Mouse (Mus musculus): ENCODE data around the gene Ndufs6. TPM values are rescaled to one million over a fixed set of nuclear protein-coding genes. Genes with fewer than 3 reads are reported as not detected.
A peak's percentile ranks its signal among the peaks of the same experiment; 100 is the strongest.

Ndufs6 gene
- polyA plus RNA-seq, 1 experiment from 2014 or later = 323 TPM

DNA sequence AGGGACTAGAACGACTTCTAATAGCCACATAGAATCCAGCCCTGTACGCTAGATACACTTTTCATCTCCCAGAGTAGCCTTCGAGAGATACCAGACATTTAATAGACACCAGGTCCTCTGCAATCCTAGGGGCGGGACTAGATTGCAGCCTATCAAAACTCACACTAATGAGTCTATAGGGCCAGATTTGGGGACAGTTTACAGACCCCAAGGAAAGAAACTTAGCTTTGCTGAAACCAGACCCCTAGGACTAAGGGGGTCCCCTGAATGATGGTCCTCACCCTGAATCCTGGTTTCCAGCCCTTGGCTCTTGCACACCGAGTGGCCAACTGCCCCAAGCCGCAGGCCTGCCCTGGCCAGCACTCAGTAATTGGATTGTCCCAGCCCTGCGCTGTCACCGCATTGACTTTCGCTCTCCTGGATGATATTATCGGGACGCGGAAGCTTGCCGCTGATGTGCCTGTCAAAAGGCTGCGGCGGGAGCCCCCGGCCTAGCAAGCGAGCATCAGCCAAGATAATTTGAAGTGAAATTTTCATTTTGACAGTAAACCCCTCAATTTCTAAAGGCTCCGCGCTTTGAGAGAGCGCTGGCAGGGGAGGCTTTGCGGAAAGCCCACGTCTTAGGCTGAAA lies 57.8 kb downstream of the Ndufs6 start:
- Histone ChIP-seq H3K27ac (ENCODE audit: low read depth, low read length) (no peak overlapping the region), H3K4me2 (replicated peaks; ENCODE audit: low read depth, low read length) (no peak overlapping the region), H3K4me1 (ENCODE audit: control insufficient read depth, insufficient read depth, low read length) (peaks cover 5% of the 10 kb centered on the region), H3K27me3 (ENCODE audit: control insufficient read depth, insufficient read depth, low read length) (peaks cover 92% of the 10 kb centered on the region), H3K36me3 (ENCODE audit: control insufficient read depth, insufficient read depth, low read length) (no peaks in the 10 kb centered on the region), H3K4me3 (ENCODE audit: low read length) (peak overlapping the region; percentile 27; the same call in 1 of the 2 replicates), H3K9ac (ENCODE audit: low read depth, low read length) (no peak overlapping the region), H3K9me3 (ENCODE audit: control insufficient read depth, low read length) (no peaks in the 10 kb centered on the region)
- no peak for ATAC-seq (ENCODE audit: low FRiP score, low TSS enrichment)
- 6% methylated on average over 22 of the region's 22 CpGs for WGBS

DNA sequence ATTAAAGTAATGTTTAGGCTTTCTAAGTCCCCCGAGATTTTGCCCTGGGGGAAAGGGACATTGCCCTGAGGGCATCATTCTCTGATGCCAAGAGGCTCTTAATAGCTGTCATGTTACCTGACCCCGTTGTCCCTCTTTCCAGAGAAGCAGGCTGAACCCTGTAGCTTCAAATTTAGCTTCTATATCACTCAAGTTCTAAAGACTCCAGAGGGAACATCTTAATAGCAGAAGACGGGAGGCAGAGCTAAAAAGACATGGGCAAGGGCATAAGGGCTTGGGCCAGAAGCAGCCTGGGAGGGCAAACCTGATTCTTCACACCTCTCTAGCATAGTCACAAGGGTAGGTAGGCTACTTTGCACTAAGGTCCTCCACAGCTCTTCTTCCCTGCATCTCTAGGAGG lies 58.5 kb downstream of the Ndufs6 start:
- Histone ChIP-seq H3K36me3 (ENCODE audit: control insufficient read depth, insufficient read depth, low read length) (no peaks in the 10 kb centered on the region), H3K9ac (ENCODE audit: low read depth, low read length) (no peak overlapping the region), H3K9me3 (ENCODE audit: control insufficient read depth, low read length) (no peaks in the 10 kb centered on the region), H3K4me3 (ENCODE audit: low read length) (no peak overlapping the region), H3K27ac (ENCODE audit: low read depth, low read length) (no peak overlapping the region), H3K4me2 (replicated peaks; ENCODE audit: low read depth, low read length) (no peak overlapping the region), H3K27me3 (ENCODE audit: control insufficient read depth, insufficient read depth, low read length) (peaks cover 98% of the 10 kb centered on the region), H3K4me1 (ENCODE audit: control insufficient read depth, insufficient read depth, low read length) (peaks cover 5% of the 10 kb centered on the region)
- 8% methylated on average over 3 of the region's 3 CpGs for WGBS
- ATAC-seq (ENCODE audit: low FRiP score, low TSS enrichment) = no peak

Other genes starting within 250 kb of the Ndufs6 start
- gene Irx4, start 68.1 kb downstream of the Ndufs6 start, polyA plus RNA-seq (2014; fragmentation: Nextera tagmentation; extraction: Ambion mirVana) = 0.31 and 0.49 TPM in 2 replicates
- 129 and 132 TPM in 2 replicates for gene Mrpl36, start within 50 bp of the Ndufs6 start, polyA plus RNA-seq (2014; fragmentation: Nextera tagmentation; extraction: Ambion mirVana)
- 39.8 and 45.0 TPM in 2 replicates for gene Lpcat1, start 138.7 kb upstream of the Ndufs6 start, polyA plus RNA-seq (2014; fragmentation: Nextera tagmentation; extraction: Ambion mirVana)
- gene Slc6a3, start 208.2 kb upstream of the Ndufs6 start, polyA plus RNA-seq (2014; fragmentation: Nextera tagmentation; extraction: Ambion mirVana) = not detected in 2 replicates

Data from kidney, embryonic 14.5 days (tissue).